Mouse (Mus musculus): Measurements from ENCODE around the gene Rlbp1.

Rlbp1 gene

DNA sequence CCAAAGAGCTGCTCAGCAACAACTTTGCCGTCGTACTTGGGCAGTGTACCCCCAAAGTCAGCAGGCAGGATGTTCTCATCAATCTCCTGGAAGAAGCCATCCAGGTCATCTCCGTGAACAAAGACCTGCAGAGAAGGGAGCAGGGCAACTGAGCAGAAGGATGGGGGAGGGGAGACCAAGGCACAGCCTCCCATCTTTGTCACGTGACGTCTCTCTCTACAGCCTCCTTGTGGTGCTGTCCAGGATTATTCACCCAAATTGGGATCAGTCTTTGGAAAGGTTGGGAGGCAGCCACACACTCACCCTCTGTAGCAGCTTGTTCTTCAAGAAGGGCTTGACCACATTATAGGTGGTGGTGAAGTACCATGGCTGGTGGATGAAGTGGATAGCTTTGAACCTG lies 11.3 kb downstream of the Rlbp1 start:
- DNase-seq: no peak

DNA sequence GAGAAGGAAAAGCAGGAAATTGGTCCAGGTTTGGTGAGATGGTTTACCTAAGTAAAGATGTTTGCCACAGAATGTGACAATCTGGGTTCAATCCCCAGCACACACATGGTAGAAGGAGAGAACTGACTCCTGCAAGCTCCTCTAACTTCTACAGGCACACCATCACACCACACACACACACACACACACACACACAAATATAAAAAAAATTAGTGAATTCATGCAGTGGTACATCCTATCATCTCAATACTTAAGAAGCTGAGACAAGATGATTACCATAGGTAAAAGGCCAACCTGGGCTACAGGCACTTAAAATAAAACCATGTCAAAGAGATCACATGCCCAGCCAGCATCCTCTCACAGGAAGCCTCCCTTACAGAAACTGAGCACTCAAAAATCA lies 12.8 kb downstream of the Rlbp1 start:
- no peak for DNase-seq

DNA sequence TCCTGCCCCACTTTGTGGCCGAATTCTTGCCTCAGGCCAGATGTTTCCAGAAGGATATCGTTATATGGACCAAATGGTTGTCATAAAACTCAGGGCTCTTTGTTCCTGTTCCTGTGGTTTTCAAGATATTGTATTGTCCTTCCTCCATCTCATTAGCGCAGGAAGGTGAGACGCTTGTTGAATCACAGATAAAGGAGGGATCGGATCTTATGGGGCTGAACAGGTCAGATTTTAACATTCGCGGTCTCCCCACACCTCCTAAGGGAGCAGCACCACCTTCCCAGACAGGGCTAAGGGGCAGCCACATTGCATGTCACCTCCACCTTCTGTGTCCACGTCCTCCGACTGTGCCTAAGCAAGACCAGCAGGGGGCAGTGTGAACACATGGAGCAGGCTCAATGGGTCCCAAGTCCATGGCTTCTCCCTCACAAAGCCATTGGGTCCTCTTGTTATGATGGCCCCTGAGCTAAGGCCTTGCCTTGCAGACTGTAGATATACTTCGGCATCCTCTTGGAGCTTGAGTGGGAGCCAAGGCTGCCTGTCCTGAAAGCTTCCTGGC lies 15.4 kb downstream of the Rlbp1 start:
- peak; percentile 31 for DNase-seq

DNA sequence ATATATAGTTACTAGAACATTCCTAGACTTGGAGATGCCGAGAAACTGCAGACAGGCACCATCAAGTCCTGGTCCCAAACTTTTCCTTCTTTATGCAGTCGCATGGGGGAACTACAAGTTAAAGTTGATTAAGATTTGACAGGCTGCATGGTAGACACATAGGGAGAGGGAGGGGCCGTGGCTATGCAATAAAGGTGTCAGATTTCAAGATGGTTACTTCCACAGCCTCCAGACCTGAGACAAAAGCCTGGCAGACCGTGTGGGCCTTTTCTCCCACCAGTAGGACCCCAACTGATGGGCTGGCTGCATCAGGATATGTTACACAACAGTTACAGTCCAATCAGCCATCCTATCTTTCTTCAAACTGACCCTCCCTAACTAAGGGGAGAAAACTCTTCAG lies 17.4 kb downstream of the Rlbp1 start:
- DNase-seq: no peak

DNA sequence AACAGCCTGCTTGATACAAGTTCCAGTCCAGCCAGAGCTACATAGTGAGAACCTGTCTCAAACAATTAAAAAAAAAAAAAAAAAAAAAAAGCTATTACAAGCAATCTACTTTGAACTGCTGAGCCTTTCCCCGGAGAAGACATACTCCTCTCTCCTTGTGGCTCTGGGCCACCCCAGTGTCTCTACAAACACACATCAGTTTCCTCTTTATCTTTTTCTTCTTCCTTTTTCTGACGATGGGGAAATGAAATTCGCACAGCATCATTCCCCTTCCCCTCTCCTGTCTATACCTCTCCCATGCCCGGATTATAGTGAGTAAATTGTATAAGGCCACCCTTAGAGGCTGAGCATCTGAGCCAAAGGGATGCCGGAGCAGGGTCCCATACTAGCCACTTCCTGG lies 18.2 kb downstream of the Rlbp1 start:
- no peak for DNase-seq

DNA sequence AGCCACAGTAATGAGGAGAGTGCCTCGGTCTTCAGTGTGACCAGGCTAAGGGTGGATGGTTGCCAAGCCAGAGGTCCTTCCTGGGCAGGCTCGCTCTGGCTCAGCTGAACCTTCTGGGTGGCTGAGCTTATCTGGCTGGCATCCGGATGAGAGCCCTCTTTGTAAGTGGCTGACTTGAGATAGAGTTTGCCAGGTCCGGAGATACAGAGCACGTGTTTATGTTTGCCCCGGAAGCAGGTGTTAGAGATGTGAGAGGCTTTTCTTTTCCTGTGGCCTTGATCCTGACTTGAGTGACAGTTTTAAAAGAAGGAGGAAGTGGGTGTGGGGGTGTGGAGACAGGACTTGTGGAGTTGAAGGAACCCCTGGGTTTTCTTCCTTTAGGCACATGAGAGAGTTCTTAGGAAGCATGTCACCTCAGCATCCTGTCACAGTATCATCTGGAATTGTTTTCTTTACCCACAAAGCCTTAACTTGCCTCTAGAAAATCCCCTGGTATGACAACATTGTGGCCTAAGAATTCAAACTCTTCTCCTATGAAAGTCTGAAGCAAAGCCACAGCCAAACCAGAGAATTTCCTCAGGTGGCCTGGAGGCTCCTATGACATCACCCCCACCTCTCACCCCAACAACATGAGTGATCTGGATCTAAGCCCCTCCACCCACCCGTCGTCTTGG lies 23.3 kb downstream of the Rlbp1 start:
- DNase-seq: peak; percentile 25

DNA sequence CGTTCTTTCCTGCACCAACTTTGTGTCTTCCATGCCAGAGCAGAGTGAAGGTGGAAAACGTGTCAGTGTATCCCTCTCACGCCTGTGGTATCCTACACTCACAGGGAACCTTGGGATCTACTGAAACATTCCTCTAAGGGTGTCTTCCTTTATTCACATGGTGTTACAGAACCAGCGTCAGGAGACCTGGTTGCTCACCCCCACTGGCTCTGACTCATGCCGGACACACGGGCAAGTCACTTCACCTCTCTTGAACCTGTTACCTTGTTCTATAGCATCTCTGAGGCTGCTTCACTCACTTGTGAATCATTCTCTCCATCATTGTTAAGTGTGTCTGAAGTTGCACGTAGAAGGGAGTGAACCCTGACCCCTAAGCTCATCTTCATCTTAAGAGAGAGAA lies 24.0 kb downstream of the Rlbp1 start:
- DNase-seq: no peak

DNA sequence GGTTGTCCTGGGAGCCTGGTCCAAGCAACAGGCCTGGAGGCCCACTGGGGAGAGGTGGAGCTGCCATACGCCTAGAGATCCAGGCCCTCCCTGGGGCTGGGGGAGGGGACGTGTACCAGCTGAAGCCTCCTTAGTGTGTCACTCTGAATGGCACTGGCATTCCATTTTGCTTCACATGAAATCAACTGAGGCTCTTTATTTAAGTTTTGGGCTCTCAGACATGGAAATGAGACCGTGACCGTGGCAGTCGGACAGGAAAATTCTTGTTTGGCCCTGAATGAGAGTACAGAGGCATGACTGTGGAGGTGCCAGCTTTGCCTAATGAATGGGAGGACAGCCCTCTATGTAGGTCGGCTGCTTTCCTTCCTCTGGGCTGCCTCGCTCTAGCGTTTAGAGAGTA lies 24.6 kb downstream of the Rlbp1 start:
- DNase-seq: no peak

DNA sequence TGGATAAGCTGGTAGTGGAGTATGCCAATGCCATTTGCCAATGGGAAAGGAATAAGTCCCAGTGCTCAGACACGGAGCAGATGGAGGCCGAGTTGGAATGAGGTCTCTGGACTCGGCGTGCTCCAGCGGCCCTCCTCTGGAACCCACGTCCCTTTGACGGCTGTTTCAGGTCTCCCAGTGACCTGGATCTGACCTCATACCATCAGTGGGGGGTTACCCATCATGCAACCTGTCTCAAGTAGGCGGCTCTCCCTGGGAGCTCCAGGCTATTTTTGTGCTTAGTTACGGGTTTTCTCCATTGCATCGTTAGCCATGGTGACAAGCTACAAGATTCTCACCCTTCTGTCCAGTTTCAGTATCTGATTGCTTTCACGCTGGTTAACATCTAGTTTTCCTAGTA lies 26.8 kb downstream of the Rlbp1 start:
- no peak for DNase-seq

DNA sequence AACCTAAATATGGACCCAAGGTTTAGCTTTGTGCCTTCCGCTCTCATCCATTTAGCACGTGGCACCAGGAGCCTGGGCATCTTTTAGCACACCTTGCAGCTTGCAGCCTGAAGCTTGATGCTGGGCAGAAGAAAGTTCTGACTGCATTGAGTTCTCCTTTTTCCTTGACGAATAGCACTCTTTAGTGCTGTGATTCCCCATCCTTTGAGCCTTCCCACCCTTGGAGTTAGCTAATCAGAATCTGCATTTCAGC lies 27.7 kb downstream of the Rlbp1 start:
- DNase-seq: no peak

DNA sequence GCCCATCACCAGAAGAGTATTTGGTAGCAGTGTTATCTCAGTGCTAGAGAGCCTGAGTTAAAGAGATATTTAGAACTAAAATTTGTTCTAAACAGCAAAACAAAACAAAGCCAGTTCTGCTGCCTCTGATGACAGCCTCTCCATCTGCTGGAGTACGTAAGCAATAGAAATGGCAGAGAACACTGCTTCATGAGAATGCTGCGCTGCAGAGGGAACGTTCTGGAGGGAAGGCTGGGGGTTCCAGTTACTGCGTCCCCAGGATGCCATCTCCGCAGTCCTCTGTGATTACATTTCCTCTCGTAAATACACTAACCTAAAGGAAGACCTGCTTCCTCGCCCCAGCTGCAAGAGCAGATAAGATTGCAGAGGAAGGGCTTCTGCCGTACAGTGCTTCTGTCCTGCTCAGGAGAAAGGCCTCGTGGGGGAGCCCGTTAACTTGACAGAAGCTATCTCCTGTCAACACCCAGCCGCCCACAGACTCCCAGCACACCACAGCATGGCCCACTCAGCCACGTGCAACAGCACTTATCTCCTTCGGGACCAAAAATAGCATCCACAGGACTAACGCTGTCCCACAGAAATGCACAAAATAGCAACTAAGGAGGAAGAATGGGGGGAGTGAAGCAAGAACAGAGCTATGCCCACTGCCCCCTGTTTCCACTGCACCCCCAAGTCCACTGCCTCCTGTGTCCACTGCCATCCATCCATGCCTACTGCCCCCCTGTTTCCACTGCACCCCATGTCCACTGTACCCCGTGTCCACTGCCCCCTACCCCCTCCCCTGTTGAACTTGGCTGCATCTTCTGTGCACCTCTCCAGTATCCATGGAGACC lies 28.3 kb downstream of the Rlbp1 start:
- DNase-seq: no peak

DNA sequence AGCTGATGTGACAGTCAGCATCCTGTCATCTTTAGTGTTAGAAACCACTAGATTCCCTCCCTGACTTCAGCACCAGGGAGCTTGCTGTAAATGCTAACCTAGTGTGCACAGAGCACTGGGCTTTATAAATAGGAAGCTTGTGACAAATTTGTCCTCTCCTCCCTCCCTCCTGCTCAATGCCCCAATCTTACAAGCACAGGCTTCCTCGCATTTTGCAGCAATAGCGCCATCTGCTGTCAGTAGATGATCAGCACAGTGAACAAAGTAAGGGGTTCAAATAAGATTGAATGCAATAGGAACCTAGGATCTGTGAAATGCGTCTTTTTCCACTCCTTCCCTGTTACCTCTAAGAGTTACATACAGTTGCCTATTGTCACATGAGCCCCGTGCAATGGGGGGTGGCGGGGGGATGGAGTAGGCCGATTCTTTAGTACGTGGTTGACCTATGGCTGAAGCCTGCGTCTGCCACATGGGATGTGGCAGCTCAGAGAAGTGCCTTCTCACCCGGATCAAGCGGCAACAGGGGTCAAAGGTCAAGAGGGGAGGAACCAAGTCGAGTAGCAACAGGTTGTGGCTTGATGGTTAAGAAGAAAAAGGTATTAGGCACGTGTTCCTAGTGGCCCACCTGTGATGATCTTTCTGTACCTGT lies 37.0 kb downstream of the Rlbp1 start:
- DNase-seq: peak; percentile 71

DNA sequence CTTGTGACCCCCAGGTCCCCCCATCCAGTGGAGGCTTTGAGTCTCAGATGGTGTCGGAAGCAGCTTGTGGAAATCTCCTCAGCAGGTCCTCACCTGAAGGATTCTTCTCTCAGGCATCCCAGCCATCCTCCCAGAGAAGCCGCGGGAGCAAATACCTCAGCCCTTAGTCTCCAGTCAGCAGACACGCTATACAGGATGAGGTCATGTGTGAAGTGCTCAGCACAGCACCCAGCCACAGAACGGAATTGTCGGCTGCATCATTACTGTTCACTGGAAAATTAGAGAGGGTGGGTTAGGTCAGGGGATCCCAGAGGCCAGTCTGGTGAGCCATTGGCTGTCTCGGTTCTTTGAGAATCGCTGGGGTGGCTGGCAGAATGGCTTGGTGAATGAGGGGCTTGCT lies 38.0 kb downstream of the Rlbp1 start:
- DNase-seq: no peak

DNA sequence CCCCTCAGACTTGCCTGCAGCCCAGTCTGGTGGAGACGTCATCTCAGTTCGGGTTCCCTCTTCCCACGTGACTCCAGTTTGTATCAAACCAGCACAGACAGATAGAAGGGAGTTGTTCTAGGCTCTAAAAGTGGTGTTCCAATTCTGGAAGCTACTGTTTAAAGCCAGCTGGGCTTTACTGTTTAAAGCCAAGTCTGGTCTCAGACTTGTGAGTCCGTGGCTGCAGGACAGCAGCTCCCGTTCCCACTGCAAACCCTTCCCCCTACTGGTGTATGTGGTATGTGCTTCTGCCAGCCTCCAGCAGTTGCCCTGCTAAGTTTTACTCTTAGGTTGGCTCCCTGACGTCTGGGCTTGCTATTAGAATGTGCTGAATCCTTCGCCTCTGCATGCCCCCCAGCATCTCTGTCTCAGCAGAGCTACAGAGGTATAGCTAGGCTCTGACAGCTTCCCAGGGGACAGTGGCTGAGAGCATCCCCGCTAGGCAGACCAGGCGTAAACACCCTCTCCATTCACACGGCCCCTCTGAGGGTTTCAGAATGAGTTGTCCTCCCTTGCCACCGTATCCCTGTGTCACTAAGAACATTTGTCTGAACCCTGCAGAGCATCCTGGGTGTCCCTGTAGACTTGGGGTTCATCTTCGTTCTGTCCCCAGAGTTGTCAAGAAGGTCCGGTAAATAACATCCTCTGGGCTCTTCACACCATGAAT lies 39.6 kb downstream of the Rlbp1 start:
- no peak for DNase-seq

DNA sequence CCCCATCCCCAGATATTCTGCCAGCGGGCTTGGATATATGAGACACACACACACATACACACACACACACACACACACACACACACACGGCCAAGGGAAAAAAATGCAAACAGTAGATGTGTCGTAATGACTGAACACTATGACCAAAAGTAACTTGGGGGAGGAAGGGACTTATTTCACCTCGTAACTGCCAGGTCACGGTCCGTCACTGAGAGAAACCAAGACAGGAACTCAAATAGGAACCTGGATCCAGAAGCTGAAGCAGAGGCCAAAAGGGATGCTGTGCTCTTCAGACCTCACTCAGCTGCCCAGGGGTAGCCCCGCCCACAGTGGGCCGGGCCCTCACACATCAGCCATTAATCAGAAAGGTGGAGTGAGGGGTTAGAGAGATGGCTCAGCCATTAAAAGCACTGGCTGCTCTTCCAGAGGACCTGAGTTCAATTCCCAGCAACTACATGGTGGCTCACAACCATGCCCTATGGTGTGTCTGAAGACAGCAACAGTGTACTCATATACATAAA lies 40.2 kb downstream of the Rlbp1 start:
- DNase-seq: no peak

DNA sequence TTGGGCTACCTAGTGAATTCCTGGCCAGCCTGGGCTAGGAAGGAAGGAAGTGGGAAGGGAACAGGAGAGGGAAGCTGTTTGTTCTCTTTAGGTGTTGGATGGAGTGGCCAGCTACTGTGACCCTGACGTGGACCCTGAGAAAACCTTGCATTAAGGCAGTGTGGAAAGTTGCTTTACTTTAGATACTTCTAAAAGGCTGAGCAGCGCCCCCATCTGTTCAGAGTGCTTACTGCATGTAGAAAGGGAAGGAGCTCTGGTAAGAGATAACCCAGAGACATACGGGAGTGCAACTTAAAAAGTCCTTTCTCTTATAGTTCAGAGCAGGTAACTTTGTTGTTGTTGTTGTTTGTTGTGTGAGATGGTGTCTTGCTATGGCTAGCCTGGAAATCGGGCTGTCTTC lies 40.9 kb downstream of the Rlbp1 start:
- DNase-seq: peak; percentile 30

DNA sequence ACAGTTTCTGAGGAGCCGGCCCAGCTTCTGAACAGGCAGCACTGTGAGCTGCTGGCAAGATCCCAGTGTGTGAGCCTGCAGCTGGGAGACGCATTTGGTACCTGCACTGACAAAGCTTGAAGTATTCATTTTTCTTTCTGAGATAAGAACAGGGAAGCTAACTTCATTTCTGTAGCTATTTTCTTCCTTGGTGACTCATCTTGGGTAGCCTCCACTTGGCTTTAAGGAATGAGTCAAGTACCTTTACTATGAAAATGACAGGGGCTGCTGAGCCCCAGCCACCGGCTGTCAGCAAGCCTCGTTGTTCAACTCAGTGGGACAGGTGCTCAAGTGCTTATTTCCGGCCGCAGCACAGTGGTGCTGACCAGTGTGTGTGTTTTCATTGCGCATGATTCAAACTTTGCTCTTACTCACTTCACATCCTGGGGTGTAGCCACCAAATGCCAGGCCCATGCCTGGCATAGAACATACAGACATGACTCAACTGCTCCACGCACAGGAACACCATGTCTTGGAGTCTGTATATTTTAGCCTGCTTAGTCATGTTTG lies 50.4 kb downstream of the Rlbp1 start:
- DNase-seq: no peak

DNA sequence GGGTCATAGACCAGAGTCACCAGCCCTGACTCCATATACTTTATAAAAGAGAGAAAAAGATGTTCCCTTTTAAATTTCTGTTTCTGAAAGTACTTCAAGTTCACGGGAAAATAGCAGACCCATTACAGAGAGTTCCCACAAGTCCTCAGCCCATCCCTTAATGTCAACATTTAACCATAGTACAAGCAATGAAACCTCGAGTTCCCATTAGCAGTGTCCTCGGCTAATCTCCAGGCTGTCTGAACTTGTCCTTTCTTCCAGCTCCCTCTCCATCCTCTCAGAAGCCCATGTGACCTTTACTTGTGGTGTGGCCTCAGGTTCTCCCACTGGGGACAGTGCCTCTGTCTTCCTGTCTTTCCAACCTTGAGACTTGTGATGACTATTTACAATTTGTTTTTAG lies 53.4 kb downstream of the Rlbp1 start:
- no peak for DNase-seq

DNA sequence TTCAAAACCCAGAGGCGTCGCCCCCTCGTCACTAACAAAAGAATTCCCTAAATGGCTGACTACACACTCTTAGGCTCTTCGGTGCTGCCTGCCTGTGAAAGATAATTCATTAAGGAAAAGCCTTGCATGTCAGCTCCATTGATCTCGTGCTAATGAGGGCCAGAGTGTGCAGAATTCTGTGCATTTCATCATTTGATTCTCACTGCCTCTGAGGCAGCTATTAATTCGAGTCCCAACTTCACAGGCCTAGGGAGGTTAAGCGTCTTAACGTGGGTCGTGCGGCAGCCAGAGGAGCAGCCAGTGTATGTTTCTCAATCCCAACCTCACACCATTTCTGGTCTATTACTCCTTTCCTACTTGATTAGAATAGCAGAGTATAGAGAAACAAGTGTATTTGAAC lies 55.7 kb downstream of the Rlbp1 start:
- DNase-seq: no peak

DNA sequence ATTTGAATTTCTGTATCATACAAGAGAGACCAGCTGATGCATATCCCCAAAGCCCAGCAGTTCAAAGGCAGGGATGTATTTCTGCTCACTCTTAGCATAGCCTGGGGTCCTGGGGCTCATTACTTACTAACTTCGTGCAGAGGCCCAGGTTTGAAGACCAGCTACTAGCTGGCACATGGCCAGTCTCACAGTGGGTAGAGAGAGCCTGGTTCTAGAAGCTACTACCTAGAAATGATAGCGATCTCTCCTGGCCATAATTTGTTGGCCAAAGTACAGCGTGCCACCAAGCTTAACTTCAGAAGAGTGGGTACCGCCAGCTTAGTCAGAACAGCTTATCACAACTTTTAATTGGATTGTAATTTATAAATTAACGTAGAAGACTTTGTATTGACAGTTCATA lies 58.1 kb downstream of the Rlbp1 start:
- DNase-seq: no peak
